Mouse (Mus musculus): ENCODE measurements around the gene Ube2q1.

DNA sequence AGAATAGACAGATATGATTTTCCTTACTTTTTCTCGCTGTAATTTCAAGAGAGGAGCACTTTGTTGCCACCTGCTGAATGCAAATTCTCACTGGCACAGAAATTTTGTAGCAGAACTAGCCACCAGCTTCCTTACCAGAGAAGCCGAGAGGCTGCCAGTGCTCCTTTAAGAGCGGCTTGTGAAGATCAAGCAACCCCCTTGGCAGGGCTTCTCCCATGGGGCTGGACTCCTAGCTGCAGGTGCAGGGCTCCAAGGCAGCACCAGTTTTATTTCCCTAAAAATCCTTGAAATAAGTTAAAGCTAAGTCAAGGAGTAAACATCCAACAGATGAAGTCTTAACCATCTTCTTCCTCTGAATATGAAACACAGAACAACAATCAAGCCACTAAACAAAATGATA lies 38.8 kb downstream of the Ube2q1 start:
- TF ChIP-seq POLR2A (IDR thresholded peaks at IDR 0.05; ENCODE audit: extremely low read depth, insufficient read depth, low read length) = no peak
- TF ChIP-seq CTCF (IDR thresholded peaks at IDR 0.05; ENCODE audit: low read depth, low read length) = no peak

All from liver, adult 2 months (tissue).